Comparison of ENCODE assay signal across 13 mouse cellular contexts in the genomic region with DNA sequence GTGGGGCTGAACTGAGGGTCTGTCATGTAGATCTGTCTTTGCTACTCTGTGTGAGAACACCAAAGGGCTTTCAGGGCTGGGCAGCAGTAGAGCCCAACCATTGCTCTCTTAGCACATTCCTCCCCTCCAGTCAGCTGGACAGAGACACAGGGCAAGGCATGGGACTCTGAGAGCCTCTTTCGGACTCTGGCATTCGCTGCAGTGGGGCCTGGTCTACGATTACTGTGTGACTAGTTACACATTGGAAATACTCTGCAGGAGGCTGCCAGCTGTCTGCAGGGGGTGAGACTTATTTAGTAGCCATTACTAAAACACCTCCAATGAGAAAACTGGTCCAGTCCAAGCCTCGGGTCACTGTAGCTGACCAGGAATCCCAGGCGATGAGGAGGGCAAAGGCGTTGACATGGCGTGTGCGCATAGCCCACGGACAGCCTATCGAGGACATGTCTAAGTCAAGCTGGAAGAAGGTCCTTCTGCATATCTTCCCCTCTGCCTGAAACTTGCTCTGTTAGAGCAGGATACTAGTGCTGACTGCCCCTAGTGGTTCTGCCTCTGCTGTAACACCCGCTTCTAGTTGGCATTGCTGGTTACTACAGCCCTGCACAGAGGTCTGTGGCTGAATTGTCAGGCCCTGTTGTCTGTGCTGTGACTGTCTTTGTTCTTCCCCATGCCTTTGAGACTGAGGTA. TPM values are rescaled to one million over a fixed set of nuclear protein-coding genes. Genes with fewer than 3 reads are reported as not detected.
A peak's percentile ranks its signal among the peaks of the same experiment; 100 is the strongest.
DNase-seq lines count a peak whose midpoint lies in the region; ATAC-seq lines count a peak whose summit lies in the region.
"Had no signal": no experiment of that assay in that cellular context is flagged by ENCODE, and none has a peak within 500 bp of the region (broad histone marks: within the 10 kb centered on the region; RNA-seq: fewer than 3 reads in every experiment).

No protein-coding gene starts in this region.

- no peaks in the 10 kb centered on the region for H3K27me3 ChIP-seq in forebrain, embryonic 14.5 days (replicated peaks; ENCODE audit: control insufficient read depth, insufficient read depth, low read length)
- H3K27me3 ChIP-seq in forebrain, embryonic 12.5 days = no peaks in the 10 kb centered on the region; the same call in 1 of the 2 replicates
- no peaks in the 10 kb centered on the region for H3K27me3 ChIP-seq in midbrain, embryonic 11.5 days (ENCODE audit: control insufficient read depth, insufficient read depth, low read length)
- no peaks in the 10 kb centered on the region for H3K27me3 ChIP-seq in midbrain, embryonic 10.5 days (ENCODE audit: low read depth, poor library complexity, severe bottlenecking)
- H3K27me3 ChIP-seq: stomach, embryonic 15.5 days had no signal

- no peak overlapping the region for H3K9ac ChIP-seq in forebrain, embryonic 14.5 days (ENCODE audit: low read length)
- H3K9ac ChIP-seq in forebrain, embryonic 12.5 days = no peak overlapping the region
- H3K9ac ChIP-seq in midbrain, embryonic 11.5 days (ENCODE audit: low read length) = no peak overlapping the region
- H3K9ac ChIP-seq: stomach, embryonic 15.5 days had no signal

- H3K4me3 ChIP-seq in forebrain, embryonic 14.5 days (ENCODE audit: low read depth, low read length) = no peak overlapping the region
- no peak overlapping the region for H3K4me3 ChIP-seq in forebrain, embryonic 12.5 days (replicated peaks)
- no peak overlapping the region for H3K4me3 ChIP-seq in midbrain, embryonic 11.5 days (ENCODE audit: low read depth, low read length)
- H3K4me3 ChIP-seq in midbrain, embryonic 10.5 days = no peak overlapping the region
- H3K4me3 ChIP-seq: stomach, embryonic 15.5 days had no signal

- H3K9me3 ChIP-seq in forebrain, embryonic 14.5 days (replicated peaks; ENCODE audit: control insufficient read depth, low read length) = no peaks in the 10 kb centered on the region
- no peaks in the 10 kb centered on the region for H3K9me3 ChIP-seq in forebrain, embryonic 12.5 days
- no peaks in the 10 kb centered on the region for H3K9me3 ChIP-seq in midbrain, embryonic 11.5 days (ENCODE audit: control insufficient read depth, low read length)
- no peaks in the 10 kb centered on the region for H3K9me3 ChIP-seq in midbrain, embryonic 10.5 days (replicated peaks)
- H3K9me3 ChIP-seq: stomach, embryonic 15.5 days had no signal

- intact Hi-C loops in left cerebral cortex, postnatal 4 days (cut with DNase I) = no loop called here

- no peak overlapping the region for H3K4me2 ChIP-seq in forebrain, embryonic 14.5 days (ENCODE audit: low read length)
- H3K4me2 ChIP-seq in forebrain, embryonic 12.5 days = no peak overlapping the region
- H3K4me2 ChIP-seq in midbrain, embryonic 11.5 days = no peak overlapping the region
- H3K4me2 ChIP-seq: stomach, embryonic 15.5 days had no signal

- no peaks in the 10 kb centered on the region for H3K36me3 ChIP-seq in forebrain, embryonic 14.5 days (ENCODE audit: control insufficient read depth, insufficient read depth, low read length)
- H3K36me3 ChIP-seq in forebrain, embryonic 12.5 days (replicated peaks) = no peaks in the 10 kb centered on the region
- H3K36me3 ChIP-seq in midbrain, embryonic 11.5 days (ENCODE audit: control insufficient read depth, insufficient read depth, low read length) = no peaks in the 10 kb centered on the region
- no peaks in the 10 kb centered on the region for H3K36me3 ChIP-seq in midbrain, embryonic 10.5 days
- H3K36me3 ChIP-seq: stomach, embryonic 15.5 days had no signal

- no peak overlapping the region for H3K27ac ChIP-seq in forebrain, embryonic 14.5 days (ENCODE audit: low read depth, low read length)
- H3K27ac ChIP-seq in forebrain, embryonic 12.5 days = no peak overlapping the region
- H3K27ac ChIP-seq in midbrain, embryonic 11.5 days (ENCODE audit: low read depth, low read length) = no peak overlapping the region
- no peak overlapping the region for H3K27ac ChIP-seq in midbrain, embryonic 10.5 days (replicated peaks)
- H3K27ac ChIP-seq: stomach, embryonic 15.5 days had no signal

- H3K4me1 ChIP-seq in forebrain, embryonic 14.5 days (ENCODE audit: control insufficient read depth, insufficient read depth, low read length) = no peaks in the 10 kb centered on the region
- no peaks in the 10 kb centered on the region; the same call in 1 of the 2 replicates for H3K4me1 ChIP-seq in forebrain, embryonic 12.5 days
- H3K4me1 ChIP-seq in midbrain, embryonic 11.5 days (ENCODE audit: control insufficient read depth, insufficient read depth, low read length) = no peaks in the 10 kb centered on the region
- no peaks in the 10 kb centered on the region for H3K4me1 ChIP-seq in midbrain, embryonic 10.5 days
- H3K4me1 ChIP-seq: stomach, embryonic 15.5 days had no signal

- WGBS in forebrain, embryonic 14.5 days = 81% methylated on average over 11 of the region's 11 CpGs
- 77% methylated on average over 11 of the region's 11 CpGs for WGBS in forebrain, embryonic 12.5 days
- 78% methylated on average over 11 of the region's 11 CpGs for WGBS in midbrain, embryonic 11.5 days
- WGBS in midbrain, embryonic 10.5 days = 79% methylated on average over 11 of the region's 11 CpGs

- ATAC-seq in forebrain, embryonic 14.5 days = 0 out of 2 replicates have a peak, but pooled peaks have one; percentile 37
- ATAC-seq in forebrain, embryonic 12.5 days (ENCODE audit: low FRiP score) = no peak
- no peak for ATAC-seq in midbrain, embryonic 11.5 days (ENCODE audit: low FRiP score)
- ATAC-seq: inflammation-experienced regulatory T-cells, adult 6 months had no signal

- DNase-seq in forebrain, embryonic 14.5 days (ENCODE audit: low spot score) = peak; percentile 13
- peak; percentile 77 for DNase-seq in midbrain, embryonic 11.5 days (ENCODE audit: low spot score, missing footprints)
- no peak for DNase-seq in midbrain, embryonic 10.5 days (ENCODE audit: low spot score)
- DNase-seq in kidney, postnatal 25 days = peak; percentile 76 to 93
- no peak for DNase-seq in thymus, postnatal 14 days
- no peak for DNase-seq in frontal cortex, postnatal 10 days (ENCODE audit: low spot score in 2 of 2)
- DNase-seq in left cerebral cortex, postnatal 4 days = no peak
- DNase-seq: cerebellum, adult 11-12 months; gastrocnemius, postnatal 36 days; liver had no signal

RNA-seq across cellular contexts. Expression of gene Edem3, which starts 39.0 kb away (rescaled TPM):
- polyA plus RNA-seq in forebrain, embryonic 14.5 days (2014; fragmentation: Nextera tagmentation; extraction: Ambion mirVana) = 16.3 and 22.0 TPM in 2 replicates
- polyA plus RNA-seq in forebrain, embryonic 12.5 days (2016; fragmentation: Nextera tagmentation; extraction: Ambion mirVana) = 24.5 and 27.7 TPM in 2 replicates
- polyA plus RNA-seq in midbrain, embryonic 11.5 days (2014; fragmentation: Nextera tagmentation; extraction: Ambion mirVana) = 22.0 and 25.8 TPM in 2 replicates
- polyA plus RNA-seq in midbrain, embryonic 10.5 days (2016; fragmentation: Nextera tagmentation; extraction: Ambion mirVana) = 14.1 and 18.3 TPM in 2 replicates
- 10 to 100 TPM; 47.1 to 47.5 TPM for total RNA-seq in left cerebral cortex, postnatal 4 days (2021)

Comparison
In these comparisons a context has a peak if more than half of its experiments do, and no peak if none do; other contexts are left out.
1. DNase-seq: peak in forebrain, embryonic 14.5 days (single experiment), midbrain, embryonic 11.5 days (single experiment) and kidney, postnatal 25 days (2 of 2); none in midbrain, embryonic 10.5 days (single experiment), thymus, postnatal 14 days (single experiment), frontal cortex, postnatal 10 days (0 of 2) and left cerebral cortex, postnatal 4 days (single experiment).